Mouse (Mus musculus) midbrain, postnatal 0 days (tissue): ENCODE measurements around the gene Cideb. TPM values are rescaled to one million over a fixed set of nuclear protein-coding genes. Genes with fewer than 3 reads are reported as not detected.

Experiments used
- ATAC-seq: fragments of 200-750 bp; cut with Nextera tagmentation; 2 replicates; pipeline ENCODE4 v1.8.0; 2017; ENCODE audit warnings: moderate number of reproducible peaks, mild to moderate bottlenecking, moderate TSS enrichment, moderate library complexity; ENCODE audit not compliant: low FRiP score
- DNase-seq: peaks from one replicate; pipeline ENCODE4 v3.0.0-alpha.2; 2015; ENCODE audit warnings: low spot score
- H3K27ac ChIP-seq: fragments of 300-500 bp; sonication (generic); 2 replicates; pipeline ENCODE4 v1.5.1; 2014; ENCODE audit warnings: low read depth, mild to moderate bottlenecking, low read length, mixed read lengths
- H3K27me3 ChIP-seq: fragments of 300-500 bp; sonication (generic); 2 replicates; pipeline ENCODE4 v1.6.1; 2014; ENCODE audit warnings: low read length, control low read depth, mixed read lengths; ENCODE audit not compliant: insufficient read depth
- H3K36me3 ChIP-seq: fragments of 300-500 bp; sonication (generic); 2 replicates; pipeline ENCODE4 v1.6.1; 2014; ENCODE audit warnings: low read length, control low read depth, mixed read lengths; ENCODE audit not compliant: insufficient read depth
- H3K4me1 ChIP-seq: fragments of 300-500 bp; sonication (generic); 2 replicates; pipeline ENCODE4 v1.6.1; 2014; ENCODE audit warnings: mild to moderate bottlenecking, control low read depth, antibody characterized with exemption, low read length, mixed read lengths; ENCODE audit not compliant: insufficient read depth
- H3K4me2 ChIP-seq: fragments of 300-500 bp; sonication (generic); 2 replicates; pipeline ENCODE4 v1.6.1; 2014; ENCODE audit warnings: low read depth, mild to moderate bottlenecking, low read length, mixed read lengths; ENCODE audit not compliant: poor library complexity, severe bottlenecking
- H3K4me3 ChIP-seq: fragments of 300-500 bp; sonication (generic); 2 replicates; pipeline ENCODE4 v1.5.1; 2014; ENCODE audit warnings: low read depth, mild to moderate bottlenecking, low read length, moderate library complexity
- H3K9ac ChIP-seq: fragments of 300-500 bp; sonication (generic); replicated peaks from 2 replicates; pipeline ENCODE4 v1.6.1; 2014; ENCODE audit warnings: mild to moderate bottlenecking, low read length, moderate library complexity, mixed read lengths; ENCODE audit not compliant: poor library complexity, severe bottlenecking
- H3K9me3 ChIP-seq: fragments of 300-500 bp; sonication (generic); 2 replicates; pipeline ENCODE4 v1.6.1; 2016; ENCODE audit warnings: low read length, control low read depth
- CTCF ChIP-seq: IDR thresholded peaks from 2 replicates; pipeline ENCODE4 v1.5.1; 2016; ENCODE audit warnings: antibody characterized with exemption, mild to moderate bottlenecking
- WGBS: fragments of 180-500 bp; shearing (Covaris S2); extraction: QIAGEN DNeasy Blood & Tissue Kit; methylation state at CpG from one replicate; pipeline ENCODE4 v1.1.7; 2014; 5-methylcytosine and 5-hydroxymethylcytosine counted together
- polyA plus RNA-seq: library from polyadenylated mRNA; unstranded; fragments of >200 nt; fragmentation: Nextera tagmentation; extraction: Ambion mirVana; gene quantifications from 2 replicates; pipeline ENCODE4 v1.2.1, GENCODE M21; 2015
- total RNA-seq: library from RNA; depleted of rRNA; stranded (reverse); fragments of >200 nt; gene quantifications from 2 replicates; pipeline ENCODE4 v1.2.3, GENCODE M21; 2014

Gene Cideb
- total and polyA plus RNA-seq, 2 experiments from 2014 or later = 1.1 to 2.6 TPM

DNA sequence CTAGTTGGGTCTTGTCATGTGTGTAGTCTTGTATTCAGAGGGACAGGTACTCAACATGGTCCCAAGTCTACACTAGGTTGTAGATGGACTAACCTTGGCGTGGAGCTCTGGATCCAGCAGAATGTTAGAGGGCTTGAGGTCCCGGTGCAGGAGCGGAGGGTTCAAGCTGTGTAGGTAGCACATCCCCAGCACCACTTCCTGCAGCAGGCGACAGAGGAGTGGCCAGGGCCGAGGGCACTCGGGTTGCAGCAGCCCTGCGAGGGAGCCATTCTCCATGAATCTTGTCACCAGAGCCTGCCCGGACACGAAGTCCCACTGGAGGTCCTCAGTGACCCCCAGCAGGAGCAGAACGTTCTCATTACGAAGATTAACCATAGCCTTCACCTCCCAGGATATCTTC is 29.5 kb upstream of the Cideb start:
- no peak overlapping the region for H3K4me2 ChIP-seq
- H3K27ac ChIP-seq = no peak overlapping the region
- H3K9ac ChIP-seq = no peak overlapping the region
- DNase-seq (no peak), ATAC-seq (no peak)
- no peaks in the 10 kb centered on the region for H3K36me3 ChIP-seq
- 0 out of 2 replicates have a peak, but pooled peaks cover 2% of the 10 kb centered on the region for H3K4me1 ChIP-seq
- WGBS = 42% methylated on average over 11 of the region's 11 CpGs
- H3K27me3 ChIP-seq = peaks cover 61% of the 10 kb centered on the region
- H3K4me3 ChIP-seq = no peak overlapping the region
- no peak for TF ChIP-seq CTCF
- H3K9me3 ChIP-seq = no peaks in the 10 kb centered on the region

DNA sequence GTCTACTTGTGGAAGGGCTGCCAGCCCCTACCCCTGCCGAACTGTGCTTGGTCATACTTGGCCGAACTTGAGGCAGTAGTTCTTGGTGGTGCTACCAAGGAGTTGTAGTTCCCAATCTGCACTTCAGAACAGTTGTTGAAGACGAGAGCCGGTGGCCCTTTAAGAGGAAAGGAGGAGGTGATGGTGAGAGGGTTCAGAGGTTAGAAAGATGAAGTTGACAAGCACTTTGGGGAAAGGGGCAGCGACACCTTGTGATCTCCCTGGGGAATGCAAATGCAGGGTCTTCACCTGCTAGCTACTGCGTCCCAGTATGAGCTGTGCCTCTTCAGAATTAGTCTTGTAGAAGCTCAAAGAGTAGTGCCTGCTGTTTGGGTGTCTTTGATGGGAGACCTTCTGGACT is 26.9 kb upstream of the Cideb start:
- H3K4me3 ChIP-seq = no peak overlapping the region
- H3K27ac ChIP-seq = no peak overlapping the region
- no peak overlapping the region for H3K4me2 ChIP-seq
- 0 out of 2 replicates have a peak, but pooled peaks cover 2% of the 10 kb centered on the region for H3K4me1 ChIP-seq
- no peak for TF ChIP-seq CTCF
- ATAC-seq (no peak), DNase-seq (no peak)
- H3K36me3 ChIP-seq = no peaks in the 10 kb centered on the region
- H3K9me3 ChIP-seq = no peaks in the 10 kb centered on the region
- H3K27me3 ChIP-seq = peaks cover 72% of the 10 kb centered on the region
- 27% methylated on average over 6 of the region's 6 CpGs for WGBS
- no peak overlapping the region for H3K9ac ChIP-seq

DNA sequence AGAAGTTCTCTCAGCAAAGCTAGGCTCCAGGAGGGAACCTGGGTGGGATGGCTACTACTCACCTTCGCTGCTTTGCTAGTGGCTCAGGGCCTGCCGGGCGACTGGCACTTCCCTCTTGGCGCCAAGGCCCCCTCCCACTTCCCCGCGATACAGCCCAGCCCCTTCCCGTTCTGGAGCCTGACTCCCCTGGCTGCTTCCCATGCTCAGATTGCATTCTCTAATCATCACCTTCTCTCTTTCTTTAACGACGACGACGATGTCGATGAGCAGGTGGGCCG is 25.6 kb upstream of the Cideb start, which contains the start of gene Adcy4:
Gene Adcy4, minus strand, starts transcription at position 138 of the 278 bp plus-strand sequence.
- no peak for ATAC-seq
- no peak for TF ChIP-seq CTCF
- no peaks in the 10 kb centered on the region for H3K36me3 ChIP-seq
- no peak within 1 kb of the TSS for H3K9ac ChIP-seq
- H3K4me3 ChIP-seq = peak within 1 kb of the TSS; percentile 25
- H3K27ac ChIP-seq = no peak within 1 kb of the TSS
- DNase-seq = no peak
- H3K4me1 ChIP-seq = 0 out of 2 replicates have a peak, but pooled peaks cover 2% of the 10 kb centered on the region
- 2% methylated on average over 13 of the region's 13 CpGs for WGBS
- peak within 1 kb of the TSS; percentile 44 for H3K4me2 ChIP-seq
- no peaks in the 10 kb centered on the region for H3K9me3 ChIP-seq
- H3K27me3 ChIP-seq = peaks cover 61% of the 10 kb centered on the region

DNA sequence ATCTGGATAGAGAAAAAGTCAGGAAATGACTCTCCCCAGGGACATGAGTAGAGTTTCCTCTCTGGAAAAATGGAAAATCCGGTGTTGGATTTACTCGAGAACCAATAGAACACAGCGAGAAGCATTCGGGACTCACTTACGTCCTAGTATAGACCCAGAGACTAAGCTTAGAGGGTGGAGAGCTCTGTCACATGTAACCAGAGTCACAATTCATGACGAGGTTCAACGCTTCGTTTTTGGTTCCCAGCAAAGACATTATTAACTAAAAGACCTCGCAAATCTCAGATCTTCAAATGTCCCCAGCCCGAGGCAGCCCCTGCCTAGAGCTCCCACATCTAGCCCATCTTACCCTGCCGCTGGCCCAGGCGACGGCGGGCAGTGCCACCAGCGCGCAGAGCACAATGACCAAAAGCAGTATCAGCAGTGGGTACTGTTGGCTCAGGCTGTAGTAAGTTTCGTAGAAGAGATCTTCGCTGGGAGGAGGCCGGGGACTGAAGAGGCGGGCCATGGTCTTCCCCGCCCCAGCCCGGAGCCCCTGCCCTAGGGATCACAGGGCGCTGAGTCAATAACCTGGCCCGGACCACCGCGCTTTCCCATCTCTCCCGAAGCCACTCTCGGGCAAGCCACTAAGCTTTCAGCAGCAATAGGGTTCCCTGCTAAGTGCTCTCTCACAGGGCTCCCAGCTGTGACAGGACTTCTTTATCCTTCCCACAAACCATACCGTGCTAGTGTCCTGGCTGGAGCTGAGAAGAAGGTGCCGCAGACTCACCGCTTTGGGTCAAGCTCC is 25.1 kb upstream of the Cideb start:
- no peaks in the 10 kb centered on the region for H3K9me3 ChIP-seq
- 0 out of 2 replicates have a peak, but pooled peaks cover 2% of the 10 kb centered on the region for H3K4me1 ChIP-seq
- TF ChIP-seq CTCF = no peak
- H3K36me3 ChIP-seq = no peaks in the 10 kb centered on the region
- ATAC-seq = no peak
- H3K4me2 ChIP-seq = peak overlapping the region; percentile 44
- peak; percentile 71 for DNase-seq
- H3K27me3 ChIP-seq = peaks cover 56% of the 10 kb centered on the region
- H3K4me3 ChIP-seq = peak overlapping the region; percentile 25
- no peak overlapping the region for H3K27ac ChIP-seq
- H3K9ac ChIP-seq = no peak overlapping the region
- WGBS = under 1% methylated on average over 31 of the region's 31 CpGs

DNA sequence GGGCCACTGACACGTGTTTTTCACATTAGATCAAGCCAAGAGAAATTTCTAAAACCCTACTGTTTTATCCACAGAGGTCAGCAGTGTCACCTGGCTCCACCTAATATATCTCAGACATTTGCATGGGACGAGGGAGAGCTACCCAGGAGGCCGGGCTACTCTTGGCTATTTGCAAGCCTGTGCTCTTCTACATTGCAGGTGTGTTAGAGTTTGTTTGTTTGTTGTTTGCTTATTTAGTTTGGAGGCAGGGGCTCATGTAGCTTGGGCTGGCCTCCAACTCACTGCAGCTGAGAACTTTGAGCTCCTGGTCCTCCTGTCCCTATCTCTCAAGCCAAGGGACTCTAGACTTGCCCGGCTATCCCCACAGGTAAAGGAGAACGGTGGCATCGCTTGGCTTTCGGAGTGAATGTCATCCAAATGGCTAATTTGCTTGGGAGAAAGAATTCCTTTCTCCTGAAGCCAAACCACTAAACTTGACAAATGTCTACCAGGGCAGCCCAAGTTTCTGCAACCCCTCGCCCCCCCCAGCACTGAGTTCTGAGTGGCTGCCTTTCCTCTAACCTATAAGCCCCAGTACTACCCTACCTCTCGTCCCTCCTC is 24.2 kb upstream of the Cideb start:
- WGBS = 59% methylated on average over 9 of the region's 9 CpGs
- no peak overlapping the region for H3K27ac ChIP-seq
- peaks cover 49% of the 10 kb centered on the region for H3K27me3 ChIP-seq
- no peak overlapping the region for H3K9ac ChIP-seq
- ATAC-seq (no peak), DNase-seq (no peak)
- H3K4me2 ChIP-seq = peak overlapping the region; percentile 13; the same call in 1 of the 2 replicates
- H3K4me3 ChIP-seq = no peak overlapping the region
- no peaks in the 10 kb centered on the region for H3K36me3 ChIP-seq
- H3K4me1 ChIP-seq = no peaks in the 10 kb centered on the region
- TF ChIP-seq CTCF = no peak
- no peaks in the 10 kb centered on the region for H3K9me3 ChIP-seq

DNA sequence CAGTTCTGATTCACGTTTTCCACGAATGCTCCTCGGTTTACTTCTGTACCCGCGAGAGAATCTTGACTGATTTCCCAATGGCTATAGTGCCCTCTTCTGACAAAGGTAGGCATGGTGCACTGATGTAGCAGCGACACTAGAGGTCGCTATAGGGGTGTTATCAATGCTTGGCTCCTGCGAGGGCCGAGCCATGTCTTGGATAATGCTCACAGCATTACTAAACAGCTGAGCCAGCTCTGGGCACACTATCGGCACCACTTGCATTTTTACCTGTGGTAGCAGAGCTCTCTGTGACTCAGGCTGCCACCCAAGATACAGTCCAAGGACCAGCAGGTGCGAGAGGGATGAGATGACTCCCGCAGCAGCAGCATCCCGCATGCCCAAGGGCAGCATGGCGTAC is 23.1 kb upstream of the Cideb start:
- Histone ChIP-seq H3K4me3 (0 out of 2 replicates have a peak overlapping the region, but pooled peaks have one; percentile 12), H3K4me2 (peak overlapping the region; percentile 27), H3K27me3 (peaks cover 39% of the 10 kb centered on the region), H3K27ac (no peak overlapping the region), H3K36me3 (no peaks in the 10 kb centered on the region), H3K9me3 (no peaks in the 10 kb centered on the region), H3K4me1 (no peaks in the 10 kb centered on the region), H3K9ac (no peak overlapping the region)
- DNase-seq (peak; percentile 93), ATAC-seq (peak; percentile 73)
- TF ChIP-seq CTCF = peak; percentile 99
- 15% methylated on average over 14 of the region's 14 CpGs for WGBS
